Mouse (Mus musculus) mouse embryonic stem cell (cell line): ENCODE data around the gene Kank1.

Experiments used
- in situ Hi-C, 2 experiments: fragments of 300-500 bp; cut with MboI; formaldehyde crosslinking; loops; 1 replicate in 1 of 2; 3 replicates in 1 of 2; pipeline ENCODE4 v1.14.3; 2019 to 2020; ENCODE audit warnings: low sequenced_read_pairs in 2 of 2, low pct_unique_long_range_greater_than_20kb in 1 of 2, mixed read lengths in 1 of 2; ENCODE audit not compliant: unreplicated experiment in 1 of 2

Gene Kank1

DNA sequence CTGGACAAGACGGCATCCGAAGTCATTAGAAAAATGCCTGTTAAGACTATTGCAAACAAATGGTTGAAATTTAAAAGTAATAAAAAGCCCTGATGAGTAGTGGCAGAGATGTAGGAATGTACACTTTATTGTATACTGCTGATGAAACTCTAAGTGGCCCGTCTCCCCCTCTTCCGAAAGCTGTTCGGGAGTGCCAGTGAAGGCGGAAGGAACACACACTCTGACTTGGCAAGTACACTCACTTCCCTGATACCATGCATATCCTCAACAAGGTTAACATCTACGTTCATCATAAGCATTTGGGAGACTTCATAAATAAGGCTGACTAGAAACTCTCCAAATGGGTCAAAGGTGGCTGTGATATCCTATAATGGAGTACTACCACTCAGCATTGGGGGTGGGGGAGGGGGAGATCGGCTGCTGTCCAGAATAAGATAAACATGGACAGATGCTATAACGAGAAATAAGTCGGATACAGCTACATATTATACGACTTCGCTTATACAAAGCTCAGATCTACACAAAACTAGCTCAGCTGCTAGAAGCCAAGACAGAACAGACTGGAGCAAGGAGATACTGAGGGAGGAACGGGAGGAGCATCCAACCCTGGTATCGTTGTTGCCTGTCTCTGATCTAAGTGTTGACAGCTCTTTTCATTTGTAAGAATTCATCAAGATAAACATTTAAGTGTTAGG lies 11.2 kb downstream of the Kank1 start:
- in situ Hi-C loops, result no loop called here

DNA sequence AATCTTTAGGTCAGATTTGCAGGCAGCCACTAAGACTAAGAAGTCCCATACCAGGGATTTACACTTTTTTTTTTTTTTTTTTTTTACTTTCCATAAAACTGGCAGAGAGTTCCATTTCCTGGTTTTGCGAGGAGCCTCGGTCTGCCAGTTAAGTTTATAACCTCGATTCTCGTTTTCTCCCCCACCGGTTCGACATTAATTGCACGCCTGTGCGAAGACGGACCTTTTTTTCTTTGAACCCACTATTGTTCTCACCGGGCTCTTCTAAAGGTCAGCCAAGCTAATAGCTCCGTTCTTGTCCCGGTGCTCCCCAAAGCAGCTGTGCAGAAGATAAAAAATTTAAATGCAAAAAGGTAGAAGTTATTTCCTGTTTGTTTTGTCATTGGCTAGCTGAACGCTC lies 12.5 kb downstream of the Kank1 start:
- in situ Hi-C loops, result no loop called here

DNA sequence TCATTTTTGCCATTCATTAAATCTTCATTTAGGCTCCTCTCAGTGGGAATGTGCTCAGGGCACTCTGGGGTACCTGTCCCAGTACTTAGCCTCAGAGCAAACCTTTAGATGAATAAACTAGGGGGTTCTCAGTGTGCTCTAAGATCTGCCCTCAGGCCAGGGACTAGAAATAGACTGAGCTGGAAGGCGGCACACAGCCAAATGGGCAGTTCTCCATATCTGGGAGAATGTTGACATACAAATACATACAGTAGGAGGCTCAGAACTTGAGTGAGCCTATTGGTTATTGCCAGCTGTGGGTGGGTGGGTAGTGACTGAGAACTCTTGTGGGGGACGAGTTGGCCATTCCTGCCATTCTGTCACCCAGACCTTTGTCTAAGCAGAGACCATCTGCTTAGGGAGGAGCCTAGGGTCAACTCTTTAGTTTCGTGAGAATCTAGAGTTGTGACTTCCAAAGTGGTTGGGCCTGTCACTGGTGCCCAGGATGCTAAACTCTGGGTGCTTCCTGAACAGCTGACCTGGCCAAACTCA lies 14.9 kb downstream of the Kank1 start:
- in situ Hi-C loops, result no loop called here

DNA sequence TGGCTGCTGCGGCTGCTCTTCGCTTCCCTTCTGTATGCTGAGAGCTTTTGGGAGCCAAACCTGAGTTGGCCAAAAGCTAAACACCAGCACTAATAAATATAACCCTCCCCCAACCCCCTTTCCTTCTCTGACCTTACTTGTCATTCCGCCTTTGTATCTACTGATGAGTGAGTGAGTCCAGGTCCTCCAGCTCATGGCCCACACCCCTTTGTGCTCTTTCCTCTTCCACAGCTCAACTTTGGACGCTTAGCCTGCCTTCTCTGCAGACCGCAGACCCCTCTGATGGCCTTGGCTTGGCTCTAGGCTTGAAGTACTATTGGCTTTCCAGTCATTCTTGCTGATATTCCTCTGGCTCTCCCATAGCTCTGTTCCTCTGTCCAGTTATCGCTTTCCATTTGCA lies 16.4 kb downstream of the Kank1 start:
- in situ Hi-C loops, result no loop called here

DNA sequence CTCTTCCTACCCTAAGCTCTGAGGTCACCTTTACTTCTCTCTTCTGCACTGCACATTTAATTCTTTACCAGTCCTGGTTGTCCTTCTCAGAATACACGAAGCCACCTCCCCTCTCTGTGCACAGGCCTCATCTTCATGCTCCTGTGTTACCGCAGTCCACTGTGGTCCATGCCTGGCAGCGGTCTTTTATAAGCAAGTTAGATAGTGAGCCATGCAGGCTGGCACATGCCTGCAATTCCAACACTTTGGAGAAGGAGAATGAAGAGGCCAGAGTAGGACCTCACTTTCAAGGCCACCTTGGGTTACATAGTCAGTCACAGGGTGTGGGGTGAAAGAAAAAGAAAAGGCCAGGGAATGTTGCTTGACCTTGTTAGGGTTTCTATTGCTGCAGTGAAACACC lies 16.9 kb downstream of the Kank1 start:
- in situ Hi-C loops, result no loop called here

DNA sequence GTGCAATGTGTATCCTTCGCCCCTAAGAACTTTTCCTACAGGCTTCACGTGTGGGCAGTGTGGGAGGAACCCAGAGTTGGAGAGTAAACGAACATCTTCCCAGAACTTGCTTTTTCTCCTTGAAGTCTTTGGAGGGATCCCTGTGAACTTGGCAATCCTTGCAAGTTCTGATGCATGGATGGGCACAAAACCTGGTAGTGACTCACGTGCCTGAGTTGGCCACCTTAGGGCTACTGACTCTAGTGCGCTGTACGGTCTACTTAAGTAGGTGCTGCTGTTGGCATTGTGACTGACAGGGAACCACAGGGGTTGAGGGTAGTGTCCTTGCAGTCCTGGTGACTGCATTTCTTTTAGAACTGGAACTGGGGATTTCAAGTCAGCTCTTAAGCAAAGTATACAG lies 21.5 kb downstream of the Kank1 start:
- in situ Hi-C loops, result no loop called here

DNA sequence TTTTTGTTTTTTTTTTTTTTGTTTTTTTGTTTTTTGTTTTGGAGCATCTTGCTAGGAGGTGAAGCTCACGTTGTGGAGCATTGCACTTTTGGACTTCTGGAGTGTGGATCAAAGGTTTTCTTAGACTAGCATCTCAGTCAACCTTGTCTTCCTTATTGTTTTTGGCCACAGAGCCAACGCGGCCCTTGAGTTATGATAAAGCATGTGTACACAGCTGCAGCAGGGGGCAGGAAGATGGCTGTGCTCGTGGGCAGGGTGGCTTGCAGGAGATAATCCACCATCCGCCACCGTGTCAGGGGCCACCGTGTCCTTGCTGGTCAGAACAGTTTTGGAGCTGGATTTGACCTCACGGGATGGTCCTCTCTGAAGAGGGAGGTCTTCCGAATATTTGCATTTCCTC lies 29.4 kb downstream of the Kank1 start:
- in situ Hi-C loops, result no loop called here

DNA sequence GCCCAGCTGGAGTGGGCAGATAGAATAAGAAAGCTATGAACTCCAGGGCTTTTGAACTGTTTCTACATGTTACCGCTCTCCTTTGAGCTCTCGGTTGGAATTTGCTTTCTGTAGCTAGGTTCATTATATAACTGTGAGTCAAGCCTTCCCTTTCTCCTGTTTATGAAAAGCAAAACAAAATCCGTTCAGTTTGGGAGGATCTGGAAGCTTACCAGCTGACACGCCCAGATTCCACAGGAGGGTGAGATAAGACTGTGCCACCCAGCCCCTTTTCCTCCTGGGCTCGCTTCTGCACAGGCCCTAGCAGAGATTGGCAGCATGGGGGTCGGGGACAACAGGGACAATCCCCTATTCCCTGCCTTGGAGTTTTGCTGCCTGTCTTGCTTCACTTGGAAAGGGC lies 30.5 kb downstream of the Kank1 start:
- in situ Hi-C loops, result no loop called here

DNA sequence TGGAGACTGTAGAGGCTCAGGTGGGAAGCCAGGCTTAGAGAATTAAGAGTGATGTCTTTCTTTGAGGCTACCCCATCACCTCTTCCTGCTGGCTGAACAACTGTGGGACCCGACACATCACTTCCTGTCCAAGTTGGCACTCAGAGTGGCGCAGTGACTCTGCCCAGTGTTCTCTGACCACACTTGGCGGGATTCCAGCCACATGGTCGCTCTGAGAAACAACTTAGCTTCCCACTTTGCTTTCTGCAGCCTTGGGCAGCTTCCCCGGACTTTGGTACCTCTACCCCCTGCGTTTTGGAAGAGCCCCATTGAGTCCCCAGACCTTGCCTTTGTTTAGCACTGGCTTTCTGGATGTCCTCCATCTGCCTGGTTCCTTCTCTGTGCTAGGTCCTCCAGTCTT lies 31.8 kb downstream of the Kank1 start:
- in situ Hi-C loops, result no loop called here

DNA sequence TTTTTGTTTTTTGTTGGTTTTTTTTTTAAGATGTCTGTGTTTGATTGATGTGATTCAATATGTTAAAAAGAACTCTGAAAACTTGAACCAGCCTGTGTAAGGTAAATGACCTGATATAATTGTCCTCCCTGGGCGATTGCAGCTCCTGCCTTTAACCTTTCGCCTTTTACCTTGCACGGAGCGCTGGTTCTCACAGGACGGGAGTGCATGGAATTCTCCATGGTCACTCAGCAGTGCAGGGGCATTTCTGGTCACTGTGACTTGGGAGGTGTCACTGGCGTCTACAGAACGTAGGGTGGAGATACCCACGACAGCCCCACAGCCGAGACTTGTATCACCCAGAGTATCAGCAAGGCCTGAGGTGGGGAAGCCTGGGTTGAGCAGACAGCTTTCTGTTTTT lies 34.8 kb downstream of the Kank1 start:
- in situ Hi-C loops, result no loop called here

DNA sequence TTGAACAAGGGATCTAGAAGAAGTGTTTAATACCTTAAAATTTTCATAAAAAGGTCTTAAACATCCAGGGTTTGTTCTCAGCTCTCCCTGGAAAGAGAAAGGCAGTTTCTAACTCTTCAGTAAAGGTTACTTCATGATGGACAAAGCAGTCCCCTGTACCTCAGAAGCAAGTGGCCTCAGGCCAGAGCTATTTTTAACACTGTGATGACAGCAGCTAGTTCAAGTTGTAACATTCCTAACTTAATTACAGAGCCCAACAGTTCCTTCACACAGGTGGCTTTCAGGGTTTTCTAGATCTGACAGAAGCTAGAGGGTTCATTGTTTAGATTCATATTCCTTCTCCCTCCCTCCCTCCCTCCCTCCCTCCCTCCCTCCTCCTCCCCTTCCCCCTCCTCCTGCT lies 36.4 kb downstream of the Kank1 start:
- in situ Hi-C loops, result no loop called here

DNA sequence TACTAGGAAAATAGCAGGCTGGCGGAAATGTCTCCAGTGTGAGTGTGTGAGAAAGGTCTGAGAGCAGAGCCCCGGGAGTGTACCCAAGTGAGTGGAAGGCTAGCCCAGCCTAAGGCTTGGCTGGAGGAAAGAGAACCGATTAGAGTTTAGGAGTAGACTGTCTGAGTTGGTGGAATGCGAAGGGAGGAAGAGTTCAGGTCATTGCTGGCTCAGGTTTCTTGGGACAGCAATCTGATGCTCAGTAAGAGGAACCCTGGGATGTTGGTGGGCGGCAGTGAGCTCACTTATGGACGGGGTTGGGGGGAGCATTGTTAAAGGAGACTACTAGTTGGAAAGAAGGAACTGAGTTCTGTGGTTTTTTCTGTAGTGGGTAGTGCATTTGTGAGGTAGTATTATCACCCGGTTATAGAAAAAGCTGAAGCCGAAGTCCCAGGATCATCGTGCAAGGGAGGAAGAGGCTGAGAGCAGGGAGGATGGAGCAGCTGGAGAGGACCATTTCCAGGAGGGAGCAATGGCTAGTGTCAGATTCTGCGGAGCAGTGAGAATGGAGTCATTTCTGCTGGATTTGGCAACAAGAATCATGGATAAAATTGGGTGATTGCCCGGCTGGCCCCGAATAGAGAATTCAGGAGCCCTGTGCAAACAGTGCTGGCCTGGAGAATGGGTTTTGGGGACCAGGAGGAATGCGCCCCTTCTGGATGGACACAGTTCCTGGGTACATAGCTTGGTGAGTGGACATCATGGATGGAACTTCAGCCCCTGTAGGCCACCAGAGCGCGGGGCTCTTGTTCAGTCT lies 40.0 kb downstream of the Kank1 start:
- in situ Hi-C loops, result no loop called here

DNA sequence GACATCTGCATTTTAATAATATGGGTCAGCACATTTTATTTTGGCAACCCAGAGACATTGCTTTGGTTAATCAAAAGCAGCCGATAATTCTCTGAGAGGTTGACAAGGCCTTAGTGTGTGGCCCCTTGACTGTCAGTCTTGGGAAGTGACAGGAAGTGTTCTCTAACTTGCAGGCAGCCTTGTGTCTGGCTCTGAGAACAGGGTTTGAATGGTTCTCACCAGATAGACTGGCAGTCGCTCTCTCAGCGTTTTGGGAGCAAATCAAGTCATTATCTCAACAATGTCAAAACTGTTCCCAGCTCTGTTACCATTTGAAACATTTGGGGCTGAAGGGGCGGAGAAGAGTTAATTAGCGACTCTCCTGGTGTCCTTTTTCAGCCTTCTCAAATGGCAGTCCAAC lies 41.0 kb downstream of the Kank1 start:
- in situ Hi-C loops, result no loop called here

DNA sequence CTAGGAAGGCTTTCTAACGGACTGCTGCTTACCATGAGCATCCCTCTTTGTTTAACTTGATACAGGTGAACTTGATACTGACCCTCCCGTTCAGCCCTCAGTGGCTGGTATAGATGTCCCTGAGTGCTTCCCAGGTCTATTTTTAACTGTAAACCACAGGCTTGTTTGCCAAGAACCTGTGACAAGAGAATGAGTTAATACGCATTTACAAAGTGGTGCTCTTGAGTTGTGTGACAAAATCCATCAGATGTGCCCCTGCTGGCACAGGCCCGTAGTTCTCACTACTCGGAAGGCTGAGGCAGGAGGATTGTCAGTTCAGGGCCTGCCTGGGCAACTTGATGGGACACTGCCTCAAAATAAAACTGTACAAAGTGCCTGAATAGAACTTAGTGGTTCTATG lies 42.8 kb downstream of the Kank1 start:
- in situ Hi-C loops, result no loop called here

DNA sequence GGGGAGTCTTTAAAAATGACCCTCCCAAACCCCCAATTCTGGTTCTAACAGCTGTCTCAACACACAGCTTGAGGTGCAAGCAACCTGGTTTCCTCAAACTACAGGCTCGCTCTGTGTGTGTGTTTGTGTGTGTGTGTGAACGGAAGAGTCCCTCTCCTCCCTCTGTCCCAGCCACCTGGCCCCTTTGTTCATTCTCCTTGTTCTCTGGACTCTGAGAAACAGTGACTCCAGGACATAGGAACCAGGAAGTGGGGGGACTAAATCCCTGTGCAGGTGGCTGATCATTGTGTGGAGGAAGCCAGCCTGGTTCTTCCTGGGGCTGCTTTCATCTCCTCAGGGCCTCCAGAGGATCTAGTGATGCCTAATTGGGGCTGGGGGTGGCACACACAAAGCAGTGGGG lies 46.9 kb downstream of the Kank1 start:
- in situ Hi-C loops, result no loop called here

DNA sequence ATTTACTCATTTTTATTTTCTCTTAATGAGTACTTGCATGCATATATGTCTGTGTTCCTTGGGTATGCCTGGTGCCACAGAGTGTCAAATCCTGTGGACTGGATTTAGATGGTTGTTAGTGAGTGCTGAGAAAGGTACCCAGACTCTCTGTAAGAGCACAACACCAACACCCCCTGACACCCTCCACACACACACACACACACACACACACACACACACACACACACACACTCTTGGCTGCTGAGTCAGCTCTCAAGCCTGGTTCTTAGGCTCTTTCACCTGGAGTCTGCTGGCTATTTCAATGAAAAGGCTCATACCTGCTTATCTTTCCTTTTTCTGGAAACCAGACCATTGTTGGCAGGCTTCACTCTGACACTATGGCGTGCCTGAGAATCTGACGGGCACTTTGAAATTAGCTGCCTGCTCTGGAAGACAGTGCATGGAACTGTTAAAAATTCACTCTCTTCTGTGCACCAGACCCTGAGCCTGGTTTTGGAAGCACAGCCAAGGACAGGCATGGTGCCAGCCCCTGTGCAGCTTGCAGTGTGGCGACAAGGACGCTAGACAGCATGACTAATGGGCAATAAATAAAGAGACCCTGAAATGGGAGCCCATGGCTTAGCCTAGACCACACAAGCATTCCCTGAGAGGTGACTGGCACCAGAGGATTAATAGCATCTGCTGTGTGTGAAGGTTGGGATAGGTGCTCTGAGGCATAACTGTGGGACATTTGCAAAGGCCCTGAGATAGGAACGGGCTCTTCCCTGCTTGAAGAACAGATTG lies 49.2 kb downstream of the Kank1 start:
- in situ Hi-C loops, result no loop called here

DNA sequence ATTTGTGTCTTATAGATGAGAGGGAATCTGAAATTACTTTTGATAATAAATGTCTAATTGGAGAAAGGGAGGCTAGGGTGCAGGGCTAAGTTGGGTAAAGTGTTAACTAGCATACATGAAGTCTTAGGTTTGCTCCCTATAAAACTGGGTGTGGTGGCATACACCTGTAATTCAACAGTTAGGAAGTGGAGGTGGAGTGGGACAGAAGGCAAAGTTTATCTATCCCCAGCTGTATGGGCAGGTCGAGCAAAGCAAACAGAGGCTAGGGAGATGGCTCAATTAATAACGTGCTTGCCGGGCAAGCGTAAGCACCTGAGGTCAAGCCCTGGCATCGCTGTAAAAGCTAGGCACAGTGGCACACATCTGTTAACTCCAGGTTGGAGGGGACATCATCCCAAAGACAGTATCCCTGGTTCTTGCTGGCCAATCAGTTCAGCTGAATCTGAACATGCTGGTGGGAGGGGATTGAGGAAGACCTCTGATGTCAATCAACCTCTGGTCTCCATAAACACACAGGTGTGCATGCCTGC lies 54.3 kb downstream of the Kank1 start:
- in situ Hi-C loops, result no loop called here

DNA sequence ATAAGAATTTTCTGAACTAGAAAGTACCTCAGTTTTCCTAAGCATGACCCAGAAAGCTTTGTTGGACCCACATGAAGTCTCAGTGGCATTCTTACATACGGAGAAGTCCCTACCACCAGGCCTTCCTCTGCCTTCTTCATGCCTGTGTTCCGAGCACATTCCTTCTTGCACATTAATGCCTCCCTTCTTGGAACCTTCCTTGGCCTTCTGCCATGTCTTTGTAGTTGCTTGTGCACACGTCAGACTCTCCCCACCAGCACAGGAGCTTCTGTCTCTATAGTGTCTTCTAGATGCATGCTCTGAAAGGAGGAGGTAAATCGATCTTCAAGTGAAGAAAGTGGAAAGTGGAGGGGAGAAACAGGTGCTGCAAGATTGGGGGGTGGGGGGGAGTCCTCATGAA lies 58.4 kb downstream of the Kank1 start:
- in situ Hi-C loops, result no loop called here

DNA sequence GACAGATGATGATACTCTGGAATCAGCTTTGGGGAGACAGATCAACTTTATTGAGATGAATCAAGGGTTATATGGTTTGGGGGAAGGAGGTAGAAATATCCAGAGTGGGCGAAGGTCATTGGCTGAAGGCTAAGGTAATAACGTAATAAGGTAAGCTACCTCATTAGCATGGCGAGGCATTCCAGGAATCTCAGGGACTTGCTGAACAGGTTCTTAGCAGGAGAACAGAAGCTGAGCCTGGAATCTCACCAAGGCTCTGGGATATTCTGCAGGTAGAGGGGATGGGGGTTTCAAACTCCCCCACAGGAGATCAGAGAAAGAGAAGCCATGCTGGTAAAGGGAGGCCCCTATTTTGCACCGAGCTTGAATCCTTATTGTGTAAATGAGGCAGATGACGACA lies 60.5 kb downstream of the Kank1 start:
- in situ Hi-C loops, result no loop called here
